Mouse (Mus musculus) myocyte (in vitro differentiated cells): ENCODE results near the gene Dag1. TPM values are rescaled to one million over a fixed set of nuclear protein-coding genes. Genes with fewer than 3 reads are reported as not detected.
A peak's percentile ranks its signal among the peaks of the same experiment; 100 is the strongest.

Experiments used
- H3K27me3 ChIP-seq: one replicate; pipeline ENCODE4 v1.6.1; 2011; ENCODE audit not compliant: control insufficient read depth, insufficient read depth, insufficient read length
- H3K36me3 ChIP-seq: one replicate; pipeline ENCODE4 v1.6.1; 2011; ENCODE audit not compliant: control insufficient read depth, insufficient read depth
- H3K4me2 ChIP-seq: one replicate; pipeline ENCODE4 v1.6.1; 2011; ENCODE audit warnings: low read depth, control low read depth
- H3K4me3 ChIP-seq: one replicate; pipeline ENCODE4 v1.5.1; 2011; ENCODE audit warnings: mild to moderate bottlenecking, control low read depth, moderate library complexity
- H3K79me2 ChIP-seq: one replicate; pipeline ENCODE4 v1.6.1; 2011; ENCODE audit not compliant: control insufficient read depth, insufficient read depth
- H3ac ChIP-seq: one replicate; pipeline ENCODE4 v1.6.1; 2011; ENCODE audit not compliant: control insufficient read depth, insufficient read length
- CEBPB ChIP-seq: IDR thresholded peaks from 2 replicates; pipeline ENCODE4 v1.6.1; 2011; ENCODE audit warnings: mild to moderate bottlenecking, moderate library complexity; ENCODE audit not compliant: poor library complexity, insufficient read depth, severe bottlenecking
- E2F4 ChIP-seq: IDR thresholded peaks from one replicate; pipeline ENCODE4 v1.6.1; 2011; ENCODE audit warnings: mild to moderate bottlenecking, control low read depth, moderate library complexity; ENCODE audit not compliant: insufficient read depth
- MAX ChIP-seq: IDR thresholded peaks from one replicate; pipeline ENCODE4 v1.6.1; 2011; ENCODE audit warnings: low read depth, mild to moderate bottlenecking, control low read depth
- MYOD1 ChIP-seq, 3 experiments: IDR thresholded peaks; one replicate each; pipeline ENCODE4 v1.6.1; 2011; ENCODE audit warnings: control low read depth in 2 of 3, low read depth in 2 of 3, mild to moderate bottlenecking in 2 of 3, moderate library complexity in 1 of 3; ENCODE audit not compliant: insufficient read length in 2 of 3, control insufficient read depth in 1 of 3
- MYOG ChIP-seq, 3 experiments: IDR thresholded peaks; one replicate each; pipeline ENCODE4 v1.6.1; 2011; ENCODE audit warnings: control low read depth in 2 of 3, low read depth in 2 of 3, mild to moderate bottlenecking in 2 of 3; ENCODE audit not compliant: insufficient read length in 2 of 3, control insufficient read depth in 1 of 3, insufficient read depth in 1 of 3
- POLR2A ChIP-seq: IDR thresholded peaks from one replicate; pipeline ENCODE4 v1.6.1; 2011; ENCODE audit warnings: low read depth, mild to moderate bottlenecking, control low read depth, moderate library complexity; ENCODE audit not compliant: insufficient read length
- POLR2AphosphoS2 ChIP-seq: IDR thresholded peaks from one replicate; pipeline ENCODE4 v1.6.1; 2011; ENCODE audit warnings: low read depth, control low read depth; ENCODE audit not compliant: insufficient read length
- REST ChIP-seq: IDR thresholded peaks from one replicate; pipeline ENCODE4 v1.6.1; 2011; ENCODE audit warnings: mild to moderate bottlenecking, control low read depth, moderate library complexity; ENCODE audit not compliant: insufficient read depth, insufficient read length
- SRF ChIP-seq: IDR thresholded peaks from one replicate; pipeline ENCODE4 v1.6.1; 2011; ENCODE audit warnings: low read depth; ENCODE audit not compliant: control insufficient read depth, insufficient read length
- TCF12 ChIP-seq: IDR thresholded peaks from one replicate; pipeline ENCODE4 v1.6.1; 2011; ENCODE audit warnings: mild to moderate bottlenecking, control low read depth; ENCODE audit not compliant: poor library complexity, insufficient read depth, severe bottlenecking
- TCF3 ChIP-seq: IDR thresholded peaks from one replicate; pipeline ENCODE4 v1.6.1; 2011; ENCODE audit warnings: low read depth, control low read depth; ENCODE audit not compliant: insufficient read length
- USF1 ChIP-seq: IDR thresholded peaks from one replicate; pipeline ENCODE4 v1.6.1; 2011; ENCODE audit warnings: low read depth, mild to moderate bottlenecking, control low read depth, moderate library complexity
- polyA plus RNA-seq: library from polyadenylated mRNA; unstranded; fragments of >200 nt; fragmentation: generic; extraction: Trizol; gene quantifications from one replicate; pipeline ENCODE4 v1.2.1, GENCODE M21; 2012; ENCODE audit warnings: missing spikeins

Dag1 gene
- polyA plus RNA-seq, 1 experiment: 195 TPM

DNA sequence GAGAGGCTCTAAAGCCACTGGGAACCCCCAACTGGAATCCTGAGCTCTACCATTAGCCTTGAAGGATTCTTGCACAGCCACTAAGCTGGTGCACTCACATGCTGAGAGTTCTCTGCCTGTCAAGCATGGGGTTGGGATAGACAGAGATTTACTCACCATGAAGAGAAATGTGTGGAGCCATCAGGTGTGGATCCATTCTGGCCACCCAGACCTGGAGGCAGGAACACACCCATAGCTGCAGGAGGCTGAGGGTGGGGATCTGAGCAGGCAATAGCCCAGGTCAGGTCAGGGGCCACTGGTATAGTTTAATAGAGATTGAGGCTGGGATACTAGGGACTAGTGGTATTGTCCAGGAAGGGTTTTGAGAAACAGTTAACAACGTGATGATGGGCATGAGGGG is 41.4 kb upstream of the Dag1 start:
- no peak for TF ChIP-seq TCF12
- H3K27me3 ChIP-seq: no peaks in the 10 kb centered on the region
- peaks cover 46% of the 10 kb centered on the region for H3K79me2 ChIP-seq
- peak overlapping the region; percentile 95 for H3ac ChIP-seq
- H3K36me3 ChIP-seq: no peaks in the 10 kb centered on the region
- H3K4me3 ChIP-seq: peak overlapping the region; percentile 85
- H3K4me2 ChIP-seq: peak overlapping the region; percentile 84

DNA sequence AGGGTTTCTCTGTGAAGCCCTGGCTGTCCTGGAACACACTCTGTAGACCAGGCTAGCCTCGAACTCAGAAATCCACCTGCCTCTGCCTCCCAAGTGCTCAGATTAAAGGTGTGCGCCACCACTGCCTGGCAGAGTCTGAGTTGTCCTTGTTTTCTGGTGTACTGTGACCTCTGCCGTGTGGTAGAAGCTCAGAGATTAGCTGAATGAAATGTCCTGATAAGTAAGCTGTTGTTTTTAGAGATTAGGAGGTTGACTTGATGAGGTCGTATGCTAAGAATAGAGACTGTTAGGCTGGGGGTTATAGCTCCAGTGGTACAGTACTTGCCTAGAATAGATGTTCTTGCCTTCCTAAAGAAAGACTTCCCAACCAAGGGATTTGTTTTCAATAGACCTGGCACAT is 41.0 kb upstream of the Dag1 start:
- TF ChIP-seq POLR2AphosphoS2: no peak
- no peak for TF ChIP-seq TCF3
- no peak for TF ChIP-seq E2F4
- no peak for TF ChIP-seq POLR2A
- no peak for TF ChIP-seq USF1
- no peak for TF ChIP-seq REST
- TF ChIP-seq MYOG (IDR thresholded peaks at IDR 0.05; ENCODE audit: control insufficient read depth in 1 of 3, insufficient read depth in 1 of 3, insufficient read length in 2 of 3, low read depth in 2 of 3): no peak
- no peak for TF ChIP-seq TCF12
- TF ChIP-seq MYOD1 (IDR thresholded peaks at IDR 0.05; ENCODE audit: control insufficient read depth in 1 of 3, insufficient read length in 2 of 3, low read depth in 2 of 3): no peak
- TF ChIP-seq SRF: no peak
- TF ChIP-seq CEBPB: no peak
- no peak for TF ChIP-seq MAX
- peak overlapping the region; percentile 85 for H3K4me3 ChIP-seq
- no peaks in the 10 kb centered on the region for H3K27me3 ChIP-seq
- H3ac ChIP-seq: peak overlapping the region; percentile 95
- peaks cover 41% of the 10 kb centered on the region for H3K79me2 ChIP-seq
- H3K36me3 ChIP-seq: no peaks in the 10 kb centered on the region
- H3K4me2 ChIP-seq: peak overlapping the region; percentile 84

DNA sequence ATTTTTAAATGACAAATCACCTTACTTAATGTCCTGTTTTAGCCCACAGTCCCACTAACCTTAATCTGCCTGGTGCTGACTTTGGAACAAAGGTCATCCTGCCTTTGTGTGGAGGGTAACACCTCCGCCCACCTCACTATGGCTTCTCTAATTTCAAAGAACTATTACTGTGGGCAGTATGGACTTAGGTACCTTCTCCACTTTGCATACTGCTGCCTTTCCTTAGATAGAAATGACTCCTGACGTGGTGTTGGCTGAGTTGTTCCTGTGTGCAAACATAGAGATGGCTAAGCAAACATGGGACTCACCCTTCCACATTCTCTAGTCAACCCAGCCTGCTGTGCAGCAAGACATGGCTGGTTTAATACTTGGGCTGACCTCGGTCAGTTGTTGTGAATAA is 38.1 kb upstream of the Dag1 start:
- peaks cover 13% of the 10 kb centered on the region for H3K79me2 ChIP-seq
- TF ChIP-seq MYOG (IDR thresholded peaks at IDR 0.05; ENCODE audit: control insufficient read depth in 1 of 3, insufficient read depth in 1 of 3, insufficient read length in 2 of 3, low read depth in 2 of 3) (no peak), POLR2AphosphoS2 (peak; percentile 17)
- no peak overlapping the region for H3K4me2 ChIP-seq
- no peaks in the 10 kb centered on the region for H3K36me3 ChIP-seq
- H3K27me3 ChIP-seq: no peaks in the 10 kb centered on the region
- H3K4me3 ChIP-seq: no peak overlapping the region
- H3ac ChIP-seq: no peak overlapping the region

DNA sequence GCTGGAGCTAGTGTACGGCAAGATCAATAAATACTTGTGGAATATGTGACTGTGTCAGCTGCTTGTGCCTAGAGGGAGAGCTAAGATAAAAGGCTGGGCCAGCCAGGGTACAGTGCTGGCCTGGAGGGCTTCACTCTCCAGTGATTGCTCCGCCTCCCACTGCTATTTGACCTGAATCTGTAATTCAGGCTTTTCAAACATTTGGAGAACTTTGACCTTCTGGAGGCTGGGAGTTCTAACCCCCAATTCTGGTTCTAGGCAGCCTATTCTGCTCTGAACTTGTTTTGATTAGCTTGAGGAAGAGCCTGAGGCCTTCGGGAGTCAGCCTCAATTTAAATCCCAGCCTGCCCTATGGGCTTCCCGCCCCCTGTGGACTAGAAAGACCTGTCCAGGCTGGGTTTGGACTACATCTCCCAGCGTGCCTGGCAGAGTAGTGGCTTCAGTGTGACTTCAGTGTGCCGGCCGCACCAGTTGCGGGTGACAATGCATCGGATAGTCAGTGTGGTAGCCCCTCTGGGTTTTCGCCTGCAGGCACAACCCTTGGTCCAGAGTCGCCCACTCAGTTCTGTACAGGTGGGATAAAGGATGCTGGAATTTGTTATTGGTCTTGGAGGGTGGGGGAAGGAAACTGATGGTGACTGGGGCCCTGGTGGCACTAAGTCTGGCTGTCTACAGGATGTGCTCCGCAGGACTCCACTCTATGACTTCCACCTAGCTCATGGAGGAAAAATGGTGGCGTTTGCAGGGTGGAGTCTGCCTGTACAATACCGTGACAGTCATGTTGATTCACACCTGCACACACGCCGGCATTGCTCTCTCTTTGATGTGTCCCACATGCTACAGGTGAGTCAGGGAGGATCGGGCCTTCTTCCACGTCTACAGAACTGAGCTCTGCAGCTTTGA is 32.9 kb upstream of the Dag1 start, which contains the start of gene Amt:
Amt (plus strand) TSS at position 401 of the 903 bp plus-strand sequence.
- no peaks in the 10 kb centered on the region for H3K27me3 ChIP-seq
- H3K4me2 ChIP-seq: no peak within 1 kb of the TSS
- no peak within 1 kb of the TSS for H3ac ChIP-seq
- TF ChIP-seq E2F4: no peak
- TF ChIP-seq SRF: no peak
- TF ChIP-seq TCF12: no peak
- TF ChIP-seq POLR2AphosphoS2: peak; percentile 34
- TF ChIP-seq MYOD1 (IDR thresholded peaks at IDR 0.05; ENCODE audit: control insufficient read depth in 1 of 3, insufficient read length in 2 of 3, low read depth in 2 of 3): no peak
- TF ChIP-seq USF1: no peak
- no peaks in the 10 kb centered on the region for H3K79me2 ChIP-seq
- peaks cover 4% of the 10 kb centered on the region for H3K36me3 ChIP-seq
- H3K4me3 ChIP-seq: no peak within 1 kb of the TSS

DNA sequence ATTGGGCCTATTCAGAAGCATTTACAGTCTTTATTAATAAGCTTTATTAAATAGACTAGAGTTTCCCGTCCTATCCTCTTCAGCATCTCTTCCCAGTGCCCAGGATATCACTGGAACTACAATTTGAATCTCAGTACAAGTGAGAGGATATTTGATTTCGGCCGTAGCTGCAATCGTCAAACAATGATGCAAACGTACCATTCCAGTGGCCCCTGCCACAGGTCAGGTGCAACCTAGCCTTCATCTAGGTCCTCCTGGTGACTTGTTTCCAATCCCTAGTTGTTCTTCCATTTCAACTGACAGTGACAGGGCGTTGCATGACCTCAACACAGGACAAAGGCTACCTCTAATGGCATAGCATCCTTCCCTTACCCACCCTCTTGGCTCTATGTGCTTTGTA is 27.0 kb upstream of the Dag1 start:
- H3K79me2 ChIP-seq: no peaks in the 10 kb centered on the region
- H3ac ChIP-seq: no peak overlapping the region
- no peaks in the 10 kb centered on the region for H3K27me3 ChIP-seq
- H3K36me3 ChIP-seq: peaks cover 4% of the 10 kb centered on the region
- H3K4me2 ChIP-seq: peak overlapping the region; percentile 94
- peak overlapping the region; percentile 63 for H3K4me3 ChIP-seq
- TF ChIP-seq TCF3 (no peak), SRF (no peak), CEBPB (no peak), MYOD1 (IDR thresholded peaks at IDR 0.05; ENCODE audit: control insufficient read depth in 1 of 3, insufficient read length in 2 of 3, low read depth in 2 of 3) (no peak), POLR2AphosphoS2 (no peak), TCF12 (no peak), POLR2A (no peak), REST (no peak), MYOG (IDR thresholded peaks at IDR 0.05; ENCODE audit: control insufficient read depth in 1 of 3, insufficient read depth in 1 of 3, insufficient read length in 2 of 3, low read depth in 2 of 3) (no peak), E2F4 (no peak), USF1 (no peak)
